Mouse (Mus musculus): Measurements from ENCODE around the gene Gramd1a. TPM values are rescaled to one million over a fixed set of nuclear protein-coding genes. Genes with fewer than 3 reads are reported as not detected.

Gramd1a gene
- total RNA-seq, 2 experiments from 2014 or later, result 94.0 to 120 TPM

DNA sequence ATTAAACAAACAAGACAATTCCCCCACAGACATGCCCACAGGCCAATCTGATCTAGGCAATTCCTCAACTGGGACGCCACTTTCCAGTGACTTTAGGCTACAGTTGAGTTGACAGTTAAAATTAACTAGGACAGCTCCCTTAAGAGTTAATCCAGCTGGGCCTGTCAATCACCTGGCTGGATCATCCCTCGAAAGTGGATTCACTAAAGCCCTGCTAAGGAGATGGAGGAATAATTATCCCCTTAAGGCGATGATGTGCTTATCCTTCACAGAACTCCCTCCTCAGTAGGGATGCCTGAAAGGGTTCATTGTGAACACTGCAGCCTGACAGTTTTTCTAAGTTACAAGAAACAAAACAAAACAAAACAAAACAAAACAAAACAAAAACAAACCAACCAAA is 75.1 kb downstream of the Gramd1a start:
- DNase-seq (ENCODE audit: low spot score in 2 of 2), result no peak
- intact Hi-C loops (cut with DNase I), result no loop called here

Other genes with a start within 250 kb of the Gramd1a start
- 100 to 1,000 TPM; 137 to 247 TPM for gene Mag, start 241.0 kb downstream of the Gramd1a start, total RNA-seq (2021)
- not detected for gene Hamp2, start 231.2 kb downstream of the Gramd1a start, total RNA-seq (2021)
- gene Hamp, start 211.9 kb downstream of the Gramd1a start, total RNA-seq (2021), result not detected
- 100 to 1,000 TPM; 135 to 147 TPM for gene Usf2, start 199.1 kb downstream of the Gramd1a start, total RNA-seq (2021)
- 1 to 10 TPM; 7.0 to 9.8 TPM for gene Lsr, start 182.4 kb downstream of the Gramd1a start, total RNA-seq (2021)
- not detected for gene Fam187b, start 182.1 kb downstream of the Gramd1a start, total RNA-seq (2021)
- gene Fxyd5, start 113.4 kb downstream of the Gramd1a start, total RNA-seq (2021), result 10 to 100 TPM; 19.8 to 39.0 TPM
- gene Fxyd7, start 104.4 kb downstream of the Gramd1a start, total RNA-seq (2021), result 100 to 1,000 TPM; 184 to 245 TPM
- gene Fxyd1, start 98.7 kb downstream of the Gramd1a start, total RNA-seq (2021), result 10 to 100 TPM; 75.9 to 86.2 TPM
- gene Lgi4, start 96.6 kb downstream of the Gramd1a start, total RNA-seq (2021), result 10 to 100 TPM; 27.4 to 28.7 TPM
- gene Fxyd3, start 79.2 kb downstream of the Gramd1a start, total RNA-seq (2021), result not detected
- gene Hpn, start 40.6 kb downstream of the Gramd1a start, total RNA-seq (2021), result 1 to 10 TPM; 2.1 to 4.5 TPM
- 100 to 1,000 TPM; 640 to 844 TPM for gene Scn1b, start 28.9 kb downstream of the Gramd1a start, total RNA-seq (2021)
- not detected for gene Scgb2b2, start 134.6 kb upstream of the Gramd1a start, total RNA-seq (2021)
- not detected for gene Scgb1b2, start 135.9 kb upstream of the Gramd1a start, total RNA-seq (2021)
- gene Scgb2b3, start 206.2 kb upstream of the Gramd1a start, total RNA-seq (2021), result not detected
- not detected for gene Scgb1b3, start 219.7 kb upstream of the Gramd1a start, total RNA-seq (2021)

All from left cerebral cortex, postnatal 36 days (tissue).